Comparison of ENCODE assay signal across 8 mouse cellular contexts in the genomic region with DNA sequence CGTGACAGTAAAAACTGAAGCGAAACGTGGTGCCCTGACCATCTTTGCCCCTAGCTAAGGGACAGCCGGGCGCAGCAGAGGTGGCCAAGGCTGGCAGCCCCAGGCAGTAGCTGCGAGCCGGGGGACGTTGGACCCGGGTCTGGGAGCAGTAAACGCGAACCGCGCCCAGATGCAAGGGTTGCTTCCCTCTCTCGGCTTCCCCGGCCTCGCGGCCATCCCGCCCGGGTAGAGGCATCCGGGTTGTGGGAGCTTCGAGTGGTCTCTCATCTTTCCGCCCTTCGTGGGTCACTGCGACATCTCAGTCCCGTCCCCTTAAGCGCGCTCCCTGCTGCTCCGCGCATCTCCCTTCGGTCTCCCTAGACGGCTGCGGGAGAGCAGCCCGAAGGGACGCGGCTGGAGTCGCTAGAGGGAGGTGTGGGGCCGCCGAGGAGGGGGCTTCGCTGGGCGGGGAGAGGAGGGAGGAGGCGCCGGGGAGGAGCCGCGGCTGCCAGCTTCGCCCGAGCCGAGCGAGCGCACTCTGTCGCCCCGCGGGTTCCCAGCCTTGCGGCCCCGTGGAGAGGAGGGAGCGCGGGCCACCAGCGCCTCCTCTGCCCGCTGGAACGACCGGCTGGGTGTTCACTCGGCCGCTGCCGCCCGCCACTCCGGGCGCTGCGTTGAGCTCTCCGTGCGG. TPM values are rescaled to one million over a fixed set of nuclear protein-coding genes. Genes with fewer than 3 reads are reported as not detected.
DNase-seq lines count a peak whose midpoint lies in the region; ATAC-seq and TF ChIP-seq lines count a peak whose summit lies in the region.

No protein-coding gene starts in this region.

- H3K9me3 ChIP-seq in embryonic facial prominence, embryonic 13.5 days: peaks cover 2% of the 10 kb centered on the region; the same call in 1 of the 2 replicates
- peaks cover 1% of the 10 kb centered on the region; the same call in 1 of the 2 replicates for H3K9me3 ChIP-seq in heart, embryonic 11.5 days (replicated peaks; ENCODE audit: control insufficient read depth, low read length)
- H3K9me3 ChIP-seq in kidney, embryonic 15.5 days (replicated peaks): 0 out of 2 replicates have a peak, but pooled peaks cover 1% of the 10 kb centered on the region
- no peaks in the 10 kb centered on the region for H3K9me3 ChIP-seq in midbrain, postnatal 0 days (ENCODE audit: low read length)

- DNase-seq in 3134 (ENCODE audit: extremely low read depth, insufficient read length, low spot score): peak; percentile 91
- DNase-seq in adrenal gland, postnatal 36 days: peak; percentile 92 to 94
- peak; percentile 80 for DNase-seq in liver
- peak; percentile 87 for DNase-seq in midbrain, postnatal 0 days (ENCODE audit: low spot score)
- DNase-seq in spleen, postnatal 10 days (ENCODE audit: low spot score in 2 of 2): peak; percentile 62 to 80

- under 1% methylated on average over 55 of the region's 69 CpGs for WGBS in embryonic facial prominence, embryonic 13.5 days
- under 1% methylated on average over 57 of the region's 69 CpGs for WGBS in heart, embryonic 11.5 days (ENCODE audit: insufficient replicate concordance)
- 0% methylated on average over 46 of the region's 69 CpGs for WGBS in kidney, embryonic 15.5 days
- WGBS in midbrain, postnatal 0 days: under 1% methylated on average over 44 of the region's 69 CpGs

- TF ChIP-seq CTCF in midbrain, postnatal 0 days (IDR thresholded peaks at IDR 0.05): peak; percentile 75

- peak overlapping the region; percentile 89 for H3K4me2 ChIP-seq in embryonic facial prominence, embryonic 13.5 days
- peak overlapping the region; percentile 79 for H3K4me2 ChIP-seq in heart, embryonic 11.5 days
- peak overlapping the region; percentile 96 for H3K4me2 ChIP-seq in kidney, embryonic 15.5 days
- peak overlapping the region; percentile 93 for H3K4me2 ChIP-seq in midbrain, postnatal 0 days (ENCODE audit: low read depth, low read length, poor library complexity, severe bottlenecking)

- ATAC-seq in embryonic facial prominence, embryonic 13.5 days (ENCODE audit: insufficient number of reproducible peaks, insufficient read depth, low FRiP score, low TSS enrichment, low read depth): peak; percentile 91
- ATAC-seq in heart, embryonic 11.5 days (replicated peaks; ENCODE audit: insufficient number of reproducible peaks, low FRiP score, low TSS enrichment): peak; percentile 87
- peak; percentile 95 for ATAC-seq in kidney, embryonic 15.5 days (replicated peaks; ENCODE audit: low FRiP score)
- peak; percentile 91 for ATAC-seq in midbrain, postnatal 0 days (ENCODE audit: low FRiP score)

- H3K36me3 ChIP-seq in embryonic facial prominence, embryonic 13.5 days: peaks cover 1% of the 10 kb centered on the region; the same call in 1 of the 2 replicates
- H3K36me3 ChIP-seq in heart, embryonic 11.5 days (ENCODE audit: control insufficient read depth, insufficient read depth, low read length): peaks cover 9% of the 10 kb centered on the region
- H3K36me3 ChIP-seq in kidney, embryonic 15.5 days: peaks cover 1% of the 10 kb centered on the region; the same call in 1 of the 2 replicates
- H3K36me3 ChIP-seq in midbrain, postnatal 0 days (ENCODE audit: insufficient read depth, low read length): no peaks in the 10 kb centered on the region

- H3K27me3 ChIP-seq in embryonic facial prominence, embryonic 13.5 days: no peaks in the 10 kb centered on the region
- no peaks in the 10 kb centered on the region for H3K27me3 ChIP-seq in heart, embryonic 11.5 days (ENCODE audit: control insufficient read depth, insufficient read depth, low read length)
- no peaks in the 10 kb centered on the region for H3K27me3 ChIP-seq in kidney, embryonic 15.5 days
- H3K27me3 ChIP-seq in midbrain, postnatal 0 days (ENCODE audit: insufficient read depth, low read length): no peaks in the 10 kb centered on the region

- H3K4me3 ChIP-seq in embryonic facial prominence, embryonic 13.5 days: peak overlapping the region; percentile 88
- H3K4me3 ChIP-seq in heart, embryonic 11.5 days (ENCODE audit: low read depth, low read length): peak overlapping the region; percentile 87
- peak overlapping the region; percentile 87 for H3K4me3 ChIP-seq in kidney, embryonic 15.5 days (replicated peaks)
- H3K4me3 ChIP-seq in midbrain, postnatal 0 days (ENCODE audit: low read depth, low read length): peak overlapping the region; percentile 88

- H3K4me1 ChIP-seq in embryonic facial prominence, embryonic 13.5 days: peaks cover 2% of the 10 kb centered on the region; the same call in 1 of the 2 replicates
- H3K4me1 ChIP-seq in heart, embryonic 11.5 days (ENCODE audit: control insufficient read depth, insufficient read depth, low read length): no peaks in the 10 kb centered on the region
- H3K4me1 ChIP-seq in kidney, embryonic 15.5 days: peaks cover 12% of the 10 kb centered on the region; the same call in 1 of the 2 replicates
- H3K4me1 ChIP-seq in midbrain, postnatal 0 days (ENCODE audit: insufficient read depth, low read length): no peaks in the 10 kb centered on the region

- peak overlapping the region; percentile 89 for H3K9ac ChIP-seq in embryonic facial prominence, embryonic 13.5 days
- peak overlapping the region; percentile 84 for H3K9ac ChIP-seq in heart, embryonic 11.5 days (ENCODE audit: low read depth, low read length)
- peak overlapping the region; percentile 82 for H3K9ac ChIP-seq in kidney, embryonic 15.5 days
- peak overlapping the region; percentile 90 for H3K9ac ChIP-seq in midbrain, postnatal 0 days (replicated peaks; ENCODE audit: low read length, poor library complexity, severe bottlenecking)

- peak overlapping the region; percentile 98 for H3K27ac ChIP-seq in embryonic facial prominence, embryonic 13.5 days
- peak overlapping the region; percentile 95 for H3K27ac ChIP-seq in heart, embryonic 11.5 days (ENCODE audit: low read depth, low read length)
- H3K27ac ChIP-seq in kidney, embryonic 15.5 days: peak overlapping the region; percentile 99
- peak overlapping the region; percentile 97 for H3K27ac ChIP-seq in midbrain, postnatal 0 days (ENCODE audit: low read depth, low read length)

RNA-seq across cellular contexts. Expression of a gene that starts 0.5 kb away (rescaled TPM):
- 10 to 100 TPM; 96.8 to 97.2 TPM for total RNA-seq in adrenal gland, postnatal 36 days (2021)
- 20.6 and 24.3 TPM in 2 replicates for polyA plus RNA-seq in embryonic facial prominence, embryonic 13.5 days (2015; fragmentation: Nextera tagmentation; extraction: Ambion mirVana)
- polyA plus RNA-seq in heart, embryonic 11.5 days (2014; fragmentation: Nextera tagmentation; extraction: Ambion mirVana): 106 and 114 TPM in 2 replicates
- 23.5 and 30.6 TPM in 2 replicates for polyA plus RNA-seq in kidney, embryonic 15.5 days (2015; fragmentation: Nextera tagmentation; extraction: Ambion mirVana)
- 143 and 162 TPM in 2 replicates for total RNA-seq in midbrain, postnatal 0 days (2014; rRNA removed)
- polyA plus RNA-seq in midbrain, postnatal 0 days (2015; fragmentation: Nextera tagmentation; extraction: Ambion mirVana): 83.5 and 95.8 TPM in 2 replicates

Comparison
In these comparisons a context has a peak if more than half of its experiments do, and no peak if none do; other contexts are left out.
1. Peak in every context shown above with its lines: DNase-seq, ATAC-seq, H3K4me3 ChIP-seq and H3K27ac ChIP-seq.